Mouse (Mus musculus) heart, postnatal 0 days (tissue): ENCODE data around the gene Tmem254c.
"Not testable (repeated sequence)": the region's sequence is repeated elsewhere in the genome, so short reads cannot be mapped to it uniquely, and the experiment has no call there.

Source experiments
- CTCF ChIP-seq: IDR thresholded peaks from 2 replicates; pipeline ENCODE4 v1.5.1; 2016; ENCODE audit warnings: antibody characterized with exemption, control low read depth, low read depth
- EP300 ChIP-seq: IDR thresholded peaks from 2 replicates; pipeline ENCODE4 v1.6.1; 2016; ENCODE audit warnings: antibody characterized with exemption, low read depth

GRCm38 (mm10) chr14:26097622-26098021 is 30.5 kb upstream of the Tmem254c start:
- not testable (repeated sequence) for TF ChIP-seq CTCF, EP300
